Mouse (Mus musculus) Patski (cell line): ENCODE measurements at regions not wholly inside any gene's neighbourhood (a gene's known extent, or its start where the extent isn't known, plus 50 kb on each side); places are given as distances from the start of the nearest gene placed in this dataset.
A peak's percentile ranks its signal among the peaks of the same experiment; 100 is the strongest.

Source experiments
- ATAC-seq: fragments of 100-300 bp; one replicate; pipeline ENCODE4 v1.8.0; 2021
- CTCF ChIA-PET: fragments of 350-600 bp; sonication (Branson Sonifier 250); formaldehyde crosslinking; loops from one replicate; lab custom pipeline; 2022; ENCODE audit warnings: inconsistent platforms; lab: Charles Lee
- POLR2A ChIA-PET: fragments of 350-600 bp; sonication (Branson Sonifier 250); formaldehyde crosslinking; loops from one replicate; lab custom pipeline; 2022; ENCODE audit warnings: antibody characterized with exemption, inconsistent platforms; lab: Charles Lee
- DNase-seq: peaks from one replicate; pipeline ENCODE4 v3.0.0-alpha.2; 2011; ENCODE audit warnings: low read depth, low spot score
- H3K27me3 ChIP-seq: fragments of 371-371 bp; one replicate; pipeline ENCODE4 v1.5.1; 2021
- CTCF ChIP-seq: fragments of 100-300 bp; IDR thresholded peaks from one replicate; pipeline ENCODE4 v1.5.1; 2021
- in situ Hi-C: fragments of 300-500 bp; cut with MboI; formaldehyde crosslinking; loops from 3 replicates; pipeline ENCODE4 v1.11.1; 2018; ENCODE audit warnings: low pct_unique_long_range_greater_than_20kb, mixed read lengths

- ChIA-PET POLR2A (interaction anchor here (0.5 kb wide), 1 partner anchor 373 kb away, joined by 3 read pairs; no protein-coding TSS in a partner anchor), CTCF (interaction anchor here (1.0 to 1.4 kb wide), 4 partner anchors 9 to 128 kb away, joined by 3 to 5 read pairs (median 4); no protein-coding TSS in a partner anchor)
- TF ChIP-seq CTCF: no peak
- no peaks in the 10 kb centered on the region for H3K27me3 ChIP-seq
- peak; percentile 84 for ATAC-seq
- DNase-seq: peak; percentile 83
- in situ Hi-C loops: loop anchor here (5.0 to 10.0 kb wide), 2 partner anchors 128 to 196 kb away; no protein-coding TSS in a partner anchor
These were observed 114.9 kb upstream of the Prickle1 start for GRCm38 (mm10) chr15:93710493-93711149.

- POLR2A ChIA-PET: no interaction called here
- no peak for TF ChIP-seq CTCF
- no peak for ATAC-seq
- CTCF ChIA-PET: interaction anchor here (1.3 to 1.7 kb wide), 2 partner anchors 27 to 51 kb away, joined by 6 read pairs; no protein-coding TSS in a partner anchor
- no peaks in the 10 kb centered on the region for H3K27me3 ChIP-seq
- no peak for DNase-seq
- in situ Hi-C loops: no loop called here
These were observed 110.8 kb upstream of the Prickle1 start for GRCm38 (mm10) chr15:93706366-93706930.

GRCm38 (mm10) chr15:93705651-93706050 lies 110.0 kb upstream of the Prickle1 start:
- in situ Hi-C loops: no loop called here
- H3K27me3 ChIP-seq: no peaks in the 10 kb centered on the region
- ChIA-PET CTCF (no interaction called here), POLR2A (no interaction called here)
- ATAC-seq: no peak
- no peak for DNase-seq
- no peak for TF ChIP-seq CTCF

- CTCF ChIA-PET: no interaction called here
- no peak for ATAC-seq
- no peaks in the 10 kb centered on the region for H3K27me3 ChIP-seq
- TF ChIP-seq CTCF: no peak
- POLR2A ChIA-PET: no interaction called here
- DNase-seq: no peak
- in situ Hi-C loops: no loop called here
These were observed 109.4 kb upstream of the Prickle1 start for GRCm38 (mm10) chr15:93705109-93705508.

GRCm38 (mm10) chr15:93701017-93701416 lies 105.3 kb upstream of the Prickle1 start:
- ChIA-PET CTCF (interaction anchor here (1.2 to 1.7 kb wide), 3 partner anchors 9 to 125 kb away, joined by 4 to 5 read pairs (median 5); no protein-coding TSS in a partner anchor), POLR2A (no interaction called here)
- in situ Hi-C loops: no loop called here
- ATAC-seq: no peak
- no peaks in the 10 kb centered on the region for H3K27me3 ChIP-seq
- TF ChIP-seq CTCF: no peak
- no peak for DNase-seq

GRCm38 (mm10) chr15:93699971-93700370 lies 104.3 kb upstream of the Prickle1 start:
- peak; percentile 78 for ATAC-seq
- DNase-seq: peak; percentile 41
- H3K27me3 ChIP-seq: no peaks in the 10 kb centered on the region
- CTCF ChIA-PET: interaction anchor here (1.0 to 1.9 kb wide), 6 partner anchors 9 to 117 kb away, joined by 3 to 5 read pairs (median 4); no protein-coding TSS in a partner anchor
- TF ChIP-seq CTCF: peak; percentile 66
- in situ Hi-C loops: no loop called here
- POLR2A ChIA-PET: interaction anchor here (0.6 kb wide), 1 partner anchor 31 kb away, joined by 3 read pairs; no protein-coding TSS in a partner anchor

GRCm38 (mm10) chr15:93698182-93698822 lies 102.6 kb upstream of the Prickle1 start:
- in situ Hi-C loops: no loop called here
- no peaks in the 10 kb centered on the region for H3K27me3 ChIP-seq
- no peak for DNase-seq
- POLR2A ChIA-PET: no interaction called here
- ATAC-seq: no peak
- no peak for TF ChIP-seq CTCF
- CTCF ChIA-PET: interaction anchor here (1.6 kb wide), 1 partner anchor 12 kb away, joined by 5 read pairs; no protein-coding TSS in a partner anchor

- ATAC-seq (no peak), DNase-seq (no peak)
- in situ Hi-C loops: no loop called here
- ChIA-PET POLR2A (interaction anchor here (0.6 kb wide), 1 partner anchor 452 kb away, joined by 6 read pairs; no protein-coding TSS in a partner anchor), CTCF (interaction anchor here (0.9 to 1.0 kb wide), 2 partner anchors 9 to 39 kb away, joined by 3 to 4 read pairs; no protein-coding TSS in a partner anchor)
- TF ChIP-seq CTCF: no peak
- no peaks in the 10 kb centered on the region for H3K27me3 ChIP-seq
These were observed 95.0 kb upstream of the Prickle1 start for GRCm38 (mm10) chr15:93690717-93691116.

GRCm38 (mm10) chr15:93690011-93690410 lies 94.3 kb upstream of the Prickle1 start:
- CTCF ChIA-PET: interaction anchor here (0.9 kb wide), 2 partner anchors 39 kb away, joined by 3 read pairs; no protein-coding TSS in a partner anchor
- POLR2A ChIA-PET: interaction anchor here (0.5 to 0.6 kb wide), 2 partner anchors 48 to 453 kb away, joined by 6 to 7 read pairs; no protein-coding TSS in a partner anchor
- no peaks in the 10 kb centered on the region for H3K27me3 ChIP-seq
- in situ Hi-C loops: no loop called here
- TF ChIP-seq CTCF: no peak
- ATAC-seq: no peak
- no peak for DNase-seq

GRCm38 (mm10) chr15:93686385-93686784 lies 90.7 kb upstream of the Prickle1 start:
- CTCF ChIA-PET: no interaction called here
- in situ Hi-C loops: no loop called here
- no peaks in the 10 kb centered on the region for H3K27me3 ChIP-seq
- POLR2A ChIA-PET: no interaction called here
- no peak for ATAC-seq
- DNase-seq: no peak
- no peak for TF ChIP-seq CTCF
